Mouse (Mus musculus) granulocyte monocyte progenitor cell, adult 5-6 weeks (primary cell): Measurements from ENCODE around the gene Rack1. TPM values are rescaled to one million over a fixed set of nuclear protein-coding genes. Genes with fewer than 3 reads are reported as not detected.
"Not testable (repeated sequence)": the region's sequence is repeated elsewhere in the genome, so short reads cannot be mapped to it uniquely, and the experiment has no call there.

ENCODE experiments used
- ATAC-seq: replicated peaks from 2 replicates; pipeline ENCODE4 v1.8.0; 2016; ENCODE audit warnings: mild to moderate bottlenecking, moderate TSS enrichment, inconsistent platforms; ENCODE audit not compliant: poor library complexity, severe bottlenecking
- total RNA-seq, 2 experiments: library from RNA; stranded (forward) in 1 of 2; stranded (reverse) in 1 of 2; fragments of 200-712, 200-1000 nt in 1 of 2; fragments of >200 nt in 1 of 2; fragmentation: Nextera tagmentation in 1 of 2; gene quantifications; 2 replicates each; pipeline ENCODE4 v1.2.3; 2014 to 2017

Rack1 gene
- total RNA-seq, 2 experiments from 2014 or later: 1,577 to 2,435 TPM

- ATAC-seq: peak; percentile 11
Observed at GRCm38 (mm10) chr11:48837310-48838180, 37.4 kb downstream of the Rack1 start.

DNA sequence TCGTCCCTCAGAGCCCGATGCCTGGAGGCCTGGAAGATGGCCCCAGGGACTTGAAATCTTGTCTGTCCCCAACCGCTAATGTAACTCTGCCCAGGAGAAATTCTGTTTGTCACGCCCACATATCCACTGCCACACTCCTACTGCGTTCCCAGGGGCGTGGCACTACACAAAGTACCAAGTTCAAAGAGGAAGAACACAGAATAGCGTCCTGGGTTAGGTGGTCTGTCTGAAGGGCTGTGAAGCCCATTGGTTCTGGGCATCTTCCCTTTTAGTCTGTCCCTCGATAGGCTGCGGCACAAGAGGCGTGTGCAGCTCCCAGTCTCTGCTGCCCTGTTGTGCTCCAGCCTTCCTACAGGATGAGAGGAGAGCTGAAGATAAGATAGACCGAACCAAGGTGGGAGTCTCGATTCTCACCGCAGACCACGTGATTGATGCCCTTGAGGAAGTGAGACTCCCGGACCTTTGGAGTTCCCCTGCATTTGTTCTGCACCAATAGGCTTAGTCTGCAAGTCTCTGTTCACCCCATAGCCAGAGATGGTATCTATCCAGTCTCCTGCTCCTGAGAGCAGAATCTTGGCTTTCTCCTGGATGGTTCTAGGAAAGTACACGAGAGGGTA lies 38.2 kb downstream of the Rack1 start:
- ATAC-seq: peak; percentile 69

GRCm38 (mm10) chr11:48838879-48839680 lies 38.9 kb downstream of the Rack1 start:
- ATAC-seq: no peak

DNA sequence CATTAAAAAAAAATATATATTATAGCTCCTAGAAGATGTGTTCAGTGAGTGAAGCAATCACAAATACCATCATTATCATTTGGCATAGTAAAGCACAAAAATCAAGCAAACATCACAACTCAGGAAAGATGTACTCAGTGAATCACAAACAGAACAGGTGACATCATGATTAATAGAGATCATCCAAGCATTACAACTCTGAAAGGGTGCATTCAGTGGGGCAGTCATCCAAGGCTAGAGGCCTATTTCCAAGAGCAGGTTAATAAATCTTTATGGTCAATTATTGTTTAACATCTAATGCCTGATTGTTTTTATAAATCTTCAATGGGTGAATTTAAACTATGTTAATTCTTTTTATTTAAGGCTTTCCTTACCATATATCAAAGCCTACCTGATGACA lies 40.7 kb downstream of the Rack1 start:
- no peak for ATAC-seq

- ATAC-seq: no peak
Observed at GRCm38 (mm10) chr11:48841213-48841612, 41.1 kb downstream of the Rack1 start.

DNA sequence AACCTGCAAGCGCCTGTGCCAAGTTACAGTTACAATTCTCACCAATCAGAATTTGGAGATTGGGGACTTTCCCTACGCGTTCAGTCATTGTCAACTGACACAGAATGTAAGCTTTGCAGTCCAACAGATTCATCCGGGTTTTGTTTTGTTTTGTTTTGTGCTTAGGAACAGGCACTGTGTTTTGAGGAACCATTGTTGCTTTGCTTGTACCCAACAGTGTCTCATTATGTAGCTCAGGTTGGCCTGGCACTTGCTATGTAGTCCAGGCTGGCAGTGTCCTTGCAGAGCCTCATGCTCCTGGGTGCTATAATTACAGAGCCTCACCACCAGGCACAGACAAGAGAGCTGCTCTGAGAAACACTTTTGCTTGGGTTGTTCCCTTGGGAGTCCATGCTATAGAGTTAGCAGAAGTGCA lies 42.3 kb downstream of the Rack1 start:
- ATAC-seq: no peak

DNA sequence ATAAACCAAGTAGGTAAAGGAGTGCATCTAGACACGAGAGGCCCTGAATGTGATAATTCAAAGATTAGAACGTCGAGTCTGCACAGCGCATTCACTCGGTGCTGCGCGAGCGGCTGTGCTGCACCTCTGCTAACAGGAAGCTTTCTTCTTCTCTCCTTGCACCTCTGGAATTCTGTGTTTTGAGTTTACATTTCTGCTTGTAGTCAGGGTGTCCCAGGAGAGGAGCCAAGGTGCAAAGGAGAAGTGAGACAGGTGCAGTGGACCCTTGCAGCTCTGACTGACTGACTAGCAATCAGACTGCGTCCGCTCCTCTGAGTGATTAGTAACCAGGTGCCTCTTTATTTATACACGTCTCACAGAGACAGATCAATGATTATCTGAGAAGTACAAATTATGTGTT lies 43.1 kb downstream of the Rack1 start:
- no peak for ATAC-seq

- ATAC-seq: no peak
Observed at GRCm38 (mm10) chr11:48844309-48844708, 44.2 kb downstream of the Rack1 start.

DNA sequence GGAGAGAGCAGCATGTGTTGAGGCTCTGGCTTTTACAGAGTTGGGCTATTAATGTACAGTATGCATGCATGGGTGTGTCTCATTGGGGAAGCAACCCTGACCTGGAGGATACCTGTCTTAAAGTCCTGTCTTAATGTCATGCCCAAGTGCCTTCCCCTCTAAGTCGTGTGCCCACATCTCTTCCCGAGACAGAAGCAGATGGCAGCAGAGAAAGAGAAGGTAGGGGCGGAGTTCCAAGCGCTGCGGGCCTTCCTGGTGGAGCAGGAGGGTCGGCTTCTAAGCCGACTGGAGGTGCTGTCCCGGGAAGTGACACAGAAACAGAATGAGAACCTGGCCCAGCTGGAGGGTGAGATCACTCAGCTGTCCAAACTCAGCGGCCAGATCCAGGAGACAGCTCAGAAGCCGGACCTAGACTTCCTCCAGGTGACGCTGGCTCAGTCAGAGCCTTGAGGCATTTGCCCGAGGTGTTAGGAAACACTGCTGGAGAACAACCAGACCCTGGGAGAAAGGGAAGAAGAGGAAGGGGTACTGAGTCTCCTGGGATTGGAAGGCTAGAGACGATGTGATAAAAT lies 45.2 kb downstream of the Rack1 start:
- ATAC-seq: no peak

DNA sequence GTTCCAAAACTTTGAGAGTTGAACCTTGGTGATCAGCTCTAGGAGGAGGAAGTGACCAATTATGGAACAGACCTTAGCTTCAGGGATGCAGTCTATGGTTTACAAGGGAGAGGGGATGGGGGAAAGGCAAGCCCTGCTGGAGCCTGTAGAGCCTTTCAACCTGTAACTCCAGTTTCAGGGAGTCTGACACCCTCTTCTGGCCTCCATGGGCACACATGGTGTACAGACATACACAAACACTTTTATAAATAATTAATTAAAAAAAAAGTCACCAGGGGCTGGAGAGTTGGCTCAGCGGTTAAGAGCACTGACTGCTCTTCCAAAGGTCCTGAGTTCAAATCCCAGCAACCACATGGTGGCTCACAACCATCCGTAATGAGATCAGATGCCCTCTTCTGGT lies 46.2 kb downstream of the Rack1 start:
- not testable (repeated sequence) for ATAC-seq

DNA sequence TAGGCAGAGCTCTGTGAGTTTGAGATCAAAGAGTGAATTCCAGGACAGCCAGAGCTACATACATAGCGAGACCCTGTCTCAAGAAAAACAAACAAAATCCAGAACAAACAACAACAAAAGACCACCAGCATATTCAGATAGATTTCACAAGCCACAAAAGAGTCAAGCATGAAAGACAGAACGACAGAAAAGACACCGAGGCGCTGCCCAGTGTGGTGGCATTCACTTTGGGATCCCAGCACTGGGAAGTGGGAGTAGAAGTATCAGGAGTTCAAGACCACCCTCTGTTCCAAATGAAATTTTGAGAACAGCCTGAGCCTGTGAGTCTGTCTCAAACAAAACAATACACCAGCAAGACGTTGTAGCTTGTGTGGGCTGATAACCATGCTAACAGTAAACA lies 46.7 kb downstream of the Rack1 start:
- ATAC-seq: no peak

DNA sequence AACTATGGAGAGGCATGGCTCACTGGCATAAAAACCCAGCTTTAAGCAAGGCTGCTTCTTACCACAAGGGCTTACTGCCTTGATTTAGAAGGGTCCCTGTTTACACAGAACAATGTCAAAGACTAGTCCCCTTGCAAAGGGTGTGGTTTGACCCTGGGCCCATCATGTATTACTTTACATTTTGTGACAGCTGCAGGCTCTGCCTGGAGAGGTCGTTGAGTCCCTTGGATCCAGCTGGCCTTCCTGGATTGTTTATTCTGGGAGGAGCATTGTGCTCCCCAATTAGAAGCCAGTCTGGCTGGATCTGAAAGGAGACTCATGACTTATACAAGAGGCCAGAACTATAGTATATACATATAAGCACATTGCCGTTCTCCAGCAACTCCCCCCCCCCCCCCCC lies 50.1 kb downstream of the Rack1 start:
- ATAC-seq: no peak

GRCm38 (mm10) chr11:48851270-48851995 lies 51.3 kb downstream of the Rack1 start:
- ATAC-seq: no peak

DNA sequence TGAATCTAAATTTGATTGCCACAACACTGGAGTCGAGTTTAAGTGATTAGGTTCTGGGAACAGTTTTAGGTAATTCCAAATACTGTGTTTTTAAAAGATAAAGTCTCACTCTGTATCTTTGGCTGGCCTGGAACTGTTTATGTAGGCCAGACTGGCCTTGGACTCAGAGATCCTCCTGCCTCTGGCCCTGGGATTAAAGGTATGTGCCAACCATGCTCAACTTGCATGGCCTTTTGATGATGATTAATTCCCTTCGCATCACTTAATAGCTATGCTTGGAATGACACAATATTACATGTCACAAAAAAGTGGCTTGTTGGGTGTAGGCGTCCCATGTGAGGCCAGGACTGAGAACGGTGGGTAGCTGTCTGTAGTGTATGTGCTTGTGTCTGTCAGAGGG lies 52.1 kb downstream of the Rack1 start:
- no peak for ATAC-seq

DNA sequence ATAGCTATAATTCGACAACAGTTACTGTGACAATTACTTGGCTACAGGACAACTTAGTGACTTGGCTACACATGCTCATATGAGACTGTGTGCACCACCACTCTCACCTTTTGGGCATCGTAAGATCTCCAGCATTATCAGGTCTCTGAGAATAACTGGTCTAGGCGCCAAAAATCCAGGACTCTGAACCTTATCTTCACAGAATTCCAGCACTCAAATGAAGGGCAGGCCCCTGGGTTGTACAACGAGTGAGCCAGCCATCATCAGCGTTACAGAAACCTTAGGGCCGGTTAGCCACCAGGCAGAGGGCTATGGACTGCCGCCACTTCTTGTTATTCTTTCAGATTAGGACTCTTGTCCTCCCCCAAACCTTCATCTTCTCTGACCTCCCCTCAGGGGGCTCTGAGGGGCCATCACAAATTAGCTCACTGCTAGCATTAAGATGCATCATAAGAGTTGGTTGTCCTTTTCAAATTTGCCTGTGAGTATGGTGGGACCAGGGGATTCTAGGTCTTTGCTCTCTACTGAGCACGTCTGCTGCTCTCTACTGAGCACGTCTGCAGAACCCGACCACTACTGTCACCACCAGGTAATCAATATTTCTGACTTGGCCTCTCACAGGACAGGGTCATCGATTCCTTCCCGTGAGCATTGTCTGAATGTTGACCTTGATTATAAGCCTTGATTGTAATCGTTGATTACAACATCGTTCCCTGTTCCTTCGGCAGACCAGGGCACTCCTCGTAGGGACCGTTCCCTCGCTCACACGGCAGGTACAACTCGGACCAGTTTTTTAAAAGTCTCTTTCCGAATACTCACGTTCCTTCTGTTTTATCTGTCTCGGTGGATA lies 52.7 kb downstream of the Rack1 start:
- ATAC-seq: no peak; the same call in 1 of the 2 replicates

DNA sequence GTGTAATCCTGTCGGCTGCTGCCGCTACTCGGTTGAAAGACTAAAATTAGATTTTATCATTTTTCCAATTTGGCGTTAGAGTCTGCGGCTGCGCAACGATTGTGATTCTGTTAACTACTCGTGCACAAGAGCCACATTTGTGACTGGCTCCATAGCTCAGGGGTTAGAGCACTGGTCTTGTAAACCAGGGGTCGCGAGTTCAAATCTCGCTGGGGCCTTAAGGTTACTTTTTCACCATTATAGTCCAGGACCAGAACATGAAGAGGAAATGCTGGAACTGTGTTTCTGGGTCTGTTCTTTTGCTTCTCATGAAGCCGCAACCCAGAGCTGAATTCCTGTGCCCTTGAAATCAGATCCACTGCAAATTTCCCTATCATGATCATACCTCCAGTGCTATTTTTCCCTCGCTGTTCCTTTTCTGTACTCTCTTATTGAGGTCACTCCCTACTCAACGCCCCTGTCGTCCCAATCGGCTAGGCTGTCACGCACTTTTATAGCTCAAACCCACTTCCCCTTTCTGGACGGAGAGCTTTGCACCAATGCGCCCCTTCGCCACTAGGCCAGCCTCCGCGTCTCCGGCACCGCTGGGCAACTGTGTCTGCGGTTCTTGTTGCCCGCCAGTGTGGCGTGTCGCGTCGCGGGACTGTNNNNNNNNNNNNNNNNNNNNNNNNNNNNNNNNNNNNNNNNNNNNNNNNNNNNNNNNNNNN lies 53.5 kb downstream of the Rack1 start:
- peak; percentile 63 for ATAC-seq
